Mouse (Mus musculus): Measurements from ENCODE around the gene Yif1a. TPM values are rescaled to one million over a fixed set of nuclear protein-coding genes. Genes with fewer than 3 reads are reported as not detected.

Yif1a gene
- polyA plus RNA-seq, 1 experiment = 40.6 TPM

GRCm38 (mm10) chr19:5071077-5071476, 17.3 kb upstream of the Yif1a start:
- no peaks in the 10 kb centered on the region for H3K27me3 ChIP-seq (ENCODE audit: control insufficient read depth, insufficient read depth, low read length, poor library complexity, severe bottlenecking)
- H3K27ac ChIP-seq (ENCODE audit: insufficient read depth, low read length) = peak overlapping the region; percentile 48; the same call in 1 of the 2 replicates
- H3K4me1 ChIP-seq (ENCODE audit: control insufficient read depth, insufficient read depth, low read length) = peaks cover 6% of the 10 kb centered on the region
- no peaks in the 10 kb centered on the region for H3K36me3 ChIP-seq (ENCODE audit: control insufficient read depth, insufficient read depth, low read length, poor library complexity, severe bottlenecking)
- no peak for TF ChIP-seq CTCF (IDR thresholded peaks at IDR 0.05; ENCODE audit: low read depth, low read length)
- TF ChIP-seq POLR2A (IDR thresholded peaks at IDR 0.05; ENCODE audit: insufficient read depth, low read length) = no peak
- TF ChIP-seq EP300 (IDR thresholded peaks at IDR 0.05; ENCODE audit: insufficient read depth, low read depth, low read length) = no peak
- peak overlapping the region; percentile 74 for H3K9ac ChIP-seq (ENCODE audit: low read depth, poor library complexity, severe bottlenecking)
- no peaks in the 10 kb centered on the region for H3K9me3 ChIP-seq (replicated peaks; ENCODE audit: control insufficient read depth, insufficient read depth, low read length, poor library complexity, severe bottlenecking)
- H3K4me3 ChIP-seq (ENCODE audit: low read depth, low read length) = peak overlapping the region; percentile 78; the same call in 1 of the 2 replicates

- no peaks in the 10 kb centered on the region for H3K36me3 ChIP-seq (ENCODE audit: control insufficient read depth, insufficient read depth, low read length, poor library complexity, severe bottlenecking)
- peak overlapping the region; percentile 74 for H3K9ac ChIP-seq (ENCODE audit: low read depth, poor library complexity, severe bottlenecking)
- peaks cover 6% of the 10 kb centered on the region for H3K4me1 ChIP-seq (ENCODE audit: control insufficient read depth, insufficient read depth, low read length)
- H3K4me3 ChIP-seq (ENCODE audit: low read depth, low read length) = peak overlapping the region; percentile 78
- no peaks in the 10 kb centered on the region for H3K9me3 ChIP-seq (replicated peaks; ENCODE audit: control insufficient read depth, insufficient read depth, low read length, poor library complexity, severe bottlenecking)
- H3K27me3 ChIP-seq (ENCODE audit: control insufficient read depth, insufficient read depth, low read length, poor library complexity, severe bottlenecking) = no peaks in the 10 kb centered on the region
- peak; percentile 12 for TF ChIP-seq POLR2A (IDR thresholded peaks at IDR 0.05; ENCODE audit: insufficient read depth, low read length)
- TF ChIP-seq CTCF (IDR thresholded peaks at IDR 0.05; ENCODE audit: low read depth, low read length) = no peak
- TF ChIP-seq EP300 (IDR thresholded peaks at IDR 0.05; ENCODE audit: insufficient read depth, low read depth, low read length) = 0 out of 2 replicates have a peak, but pooled peaks have one; percentile 34
- peak overlapping the region; percentile 83 for H3K27ac ChIP-seq (ENCODE audit: insufficient read depth, low read length)
These were observed 16.6 kb upstream of the Yif1a start for GRCm38 (mm10) chr19:5071545-5072369.

GRCm38 (mm10) chr19:5072389-5073019, 15.8 kb upstream of the Yif1a start:
- peak overlapping the region; percentile 83 for H3K27ac ChIP-seq (ENCODE audit: insufficient read depth, low read length)
- H3K9ac ChIP-seq (ENCODE audit: low read depth, poor library complexity, severe bottlenecking) = peak overlapping the region; percentile 24; the same call in 1 of the 2 replicates
- H3K4me1 ChIP-seq (ENCODE audit: control insufficient read depth, insufficient read depth, low read length) = no peaks in the 10 kb centered on the region
- H3K4me3 ChIP-seq (ENCODE audit: low read depth, low read length) = peak overlapping the region; percentile 72
- TF ChIP-seq CTCF (IDR thresholded peaks at IDR 0.05; ENCODE audit: low read depth, low read length) (no peak), EP300 (IDR thresholded peaks at IDR 0.05; ENCODE audit: insufficient read depth, low read depth, low read length) (no peak), POLR2A (IDR thresholded peaks at IDR 0.05; ENCODE audit: insufficient read depth, low read length) (no peak)
- no peaks in the 10 kb centered on the region for H3K9me3 ChIP-seq (replicated peaks; ENCODE audit: control insufficient read depth, insufficient read depth, low read length, poor library complexity, severe bottlenecking)
- no peaks in the 10 kb centered on the region for H3K36me3 ChIP-seq (ENCODE audit: control insufficient read depth, insufficient read depth, low read length, poor library complexity, severe bottlenecking)
- no peaks in the 10 kb centered on the region for H3K27me3 ChIP-seq (ENCODE audit: control insufficient read depth, insufficient read depth, low read length, poor library complexity, severe bottlenecking)

GRCm38 (mm10) chr19:5073028-5073427, 15.3 kb upstream of the Yif1a start:
- Histone ChIP-seq H3K36me3 (ENCODE audit: control insufficient read depth, insufficient read depth, low read length, poor library complexity, severe bottlenecking) (no peaks in the 10 kb centered on the region), H3K27me3 (ENCODE audit: control insufficient read depth, insufficient read depth, low read length, poor library complexity, severe bottlenecking) (no peaks in the 10 kb centered on the region), H3K9me3 (replicated peaks; ENCODE audit: control insufficient read depth, insufficient read depth, low read length, poor library complexity, severe bottlenecking) (no peaks in the 10 kb centered on the region), H3K9ac (ENCODE audit: low read depth, poor library complexity, severe bottlenecking) (peak overlapping the region; percentile 24; the same call in 1 of the 2 replicates), H3K4me3 (ENCODE audit: low read depth, low read length) (peak overlapping the region; percentile 72), H3K27ac (ENCODE audit: insufficient read depth, low read length) (peak overlapping the region; percentile 83), H3K4me1 (ENCODE audit: control insufficient read depth, insufficient read depth, low read length) (no peaks in the 10 kb centered on the region)
- TF ChIP-seq POLR2A (IDR thresholded peaks at IDR 0.05; ENCODE audit: insufficient read depth, low read length) (no peak), CTCF (IDR thresholded peaks at IDR 0.05; ENCODE audit: low read depth, low read length) (peak; percentile 46), EP300 (IDR thresholded peaks at IDR 0.05; ENCODE audit: insufficient read depth, low read depth, low read length) (no peak)

- H3K4me1 ChIP-seq (ENCODE audit: control insufficient read depth, insufficient read depth, low read length) = no peaks in the 10 kb centered on the region
- TF ChIP-seq EP300 (IDR thresholded peaks at IDR 0.05; ENCODE audit: insufficient read depth, low read depth, low read length) (no peak), POLR2A (IDR thresholded peaks at IDR 0.05; ENCODE audit: insufficient read depth, low read length) (no peak), CTCF (IDR thresholded peaks at IDR 0.05; ENCODE audit: low read depth, low read length) (no peak)
- H3K9ac ChIP-seq (ENCODE audit: low read depth, poor library complexity, severe bottlenecking) = no peak overlapping the region
- H3K36me3 ChIP-seq (ENCODE audit: control insufficient read depth, insufficient read depth, low read length, poor library complexity, severe bottlenecking) = no peaks in the 10 kb centered on the region
- H3K27ac ChIP-seq (ENCODE audit: insufficient read depth, low read length) = no peak overlapping the region
- no peaks in the 10 kb centered on the region for H3K9me3 ChIP-seq (replicated peaks; ENCODE audit: control insufficient read depth, insufficient read depth, low read length, poor library complexity, severe bottlenecking)
- no peaks in the 10 kb centered on the region for H3K27me3 ChIP-seq (ENCODE audit: control insufficient read depth, insufficient read depth, low read length, poor library complexity, severe bottlenecking)
- no peak overlapping the region for H3K4me3 ChIP-seq (ENCODE audit: low read depth, low read length)
These were observed 14.8 kb upstream of the Yif1a start for GRCm38 (mm10) chr19:5073518-5073917.

All from ES-Bruce4 (cell line).